ENCODE assay signal across 11 mouse cellular contexts in genomic region chr9:83624193-83624592, GRCm38 (mm10).
"Had no signal": no experiment of that assay in that cellular context is flagged by ENCODE, and none has a peak within 500 bp of the region (broad histone marks: within the 10 kb centered on the region; RNA-seq: fewer than 3 reads in every experiment).

No protein-coding gene starts in this region.

- DNase-seq: kidney, adult 2 months; left cerebral cortex, postnatal 4 days; lung, adult 2 months; lung, postnatal 36 days; right cerebral cortex, postnatal 14 days; thymus, adult 2 months; thymus, postnatal 25 days had no signal

- H3K4me1 ChIP-seq: liver, embryonic 15.5 days; stomach, embryonic 15.5 days had no signal

- H3K9ac ChIP-seq: liver, embryonic 15.5 days; stomach, embryonic 15.5 days had no signal

- H3K9me3 ChIP-seq: liver, embryonic 15.5 days; stomach, embryonic 15.5 days had no signal

- H3K27ac ChIP-seq: liver, embryonic 15.5 days; stomach, embryonic 15.5 days had no signal

- H3K27me3 ChIP-seq: liver, embryonic 15.5 days; stomach, embryonic 15.5 days had no signal

- ATAC-seq: lung, postnatal 0 days had no signal

- H3K4me2 ChIP-seq: liver, embryonic 11.5 days; liver, embryonic 15.5 days; stomach, embryonic 15.5 days had no signal

- H3K36me3 ChIP-seq: liver, embryonic 15.5 days; stomach, embryonic 15.5 days had no signal

- H3K4me3 ChIP-seq: liver, embryonic 15.5 days; stomach, embryonic 15.5 days had no signal
